Mouse (Mus musculus): ENCODE results near the gene Gm1043.

- TF ChIP-seq CTCF (IDR thresholded peaks at IDR 0.05; ENCODE audit: control insufficient read depth, insufficient read depth, insufficient replicate concordance, low read depth, low read length): no peak
- TF ChIP-seq POLR2A (IDR thresholded peaks at IDR 0.05; ENCODE audit: control insufficient read depth, low read depth, low read length): no peak
Observed at GRCm38 (mm10) chr5:37150650-37151049, 65.5 kb downstream of the Gm1043 start.

Measured in testis, adult 2 months (tissue).